Comparison of ENCODE assay signal across 12 mouse cellular contexts in the genomic region with DNA sequence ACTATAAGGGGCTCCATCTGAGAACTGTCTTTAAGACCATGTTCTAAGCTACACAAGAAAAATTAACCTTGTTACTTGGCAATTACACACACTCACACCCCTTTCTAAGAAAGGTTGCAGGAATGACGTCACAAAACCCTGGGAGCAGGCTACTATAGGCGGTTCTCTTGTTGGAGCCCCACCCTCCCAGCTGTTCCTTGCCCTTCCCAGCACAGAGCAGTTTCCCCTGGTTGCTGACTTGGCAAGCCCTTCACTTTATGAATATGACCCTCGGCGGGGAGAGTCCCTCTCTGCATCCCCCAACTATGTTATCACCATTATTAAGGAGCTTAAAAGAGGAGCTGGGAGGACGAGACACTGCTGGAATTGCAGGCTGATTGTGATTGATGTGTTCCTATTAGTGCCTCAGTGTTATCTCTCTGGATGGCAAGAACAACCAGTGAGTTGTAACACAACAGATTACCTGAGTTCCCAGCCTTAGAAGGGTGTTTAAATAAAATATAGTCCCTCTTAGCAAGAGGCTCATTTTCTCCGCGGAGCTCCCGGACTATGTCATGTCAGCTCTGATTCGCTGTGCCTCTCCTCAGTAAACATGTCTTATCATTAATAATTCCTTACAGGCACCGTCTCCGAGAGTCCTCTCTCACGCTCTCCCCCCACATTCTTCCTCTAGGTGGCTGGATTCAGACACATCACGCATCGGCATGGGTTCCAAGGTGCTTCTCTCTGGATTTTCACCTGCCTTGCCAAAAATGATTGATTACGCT.
DNase-seq lines count a peak whose midpoint lies in the region; ATAC-seq and TF ChIP-seq lines count a peak whose summit lies in the region.
"Had no signal": no experiment of that assay in that cellular context is flagged by ENCODE, and none has a peak within 500 bp of the region (broad histone marks: within the 10 kb centered on the region; RNA-seq: fewer than 3 reads in every experiment).

No protein-coding gene starts in this region.

- no peak for TF ChIP-seq POLR2A in myocyte (IDR thresholded peaks at IDR 0.05; ENCODE audit: insufficient read length, low read depth)

- no peaks in the 10 kb centered on the region for H3K36me3 ChIP-seq in heart, embryonic 12.5 days
- no peaks in the 10 kb centered on the region for H3K36me3 ChIP-seq in hindbrain, embryonic 15.5 days
- H3K36me3 ChIP-seq in myocyte (ENCODE audit: control insufficient read depth, insufficient read depth), result no peaks in the 10 kb centered on the region

- no peak overlapping the region for H3K9ac ChIP-seq in heart, embryonic 12.5 days
- no peak overlapping the region for H3K9ac ChIP-seq in hindbrain, embryonic 15.5 days

- no peak overlapping the region for H3K27ac ChIP-seq in heart, embryonic 12.5 days (ENCODE audit: poor library complexity, severe bottlenecking)
- H3K27ac ChIP-seq in hindbrain, embryonic 15.5 days (replicated peaks), result peak overlapping the region; percentile 7; the same call in 1 of the 2 replicates

- no peak for ATAC-seq in heart, embryonic 12.5 days (ENCODE audit: insufficient number of reproducible peaks, low FRiP score)
- ATAC-seq in hindbrain, embryonic 15.5 days (ENCODE audit: low FRiP score, low read depth), result peak; percentile 68
- no peak for ATAC-seq in CD4-positive, CD25-positive, alpha-beta regulatory T cell, adult 4 months

- H3K9me3 ChIP-seq in heart, embryonic 12.5 days (replicated peaks), result no peaks in the 10 kb centered on the region
- H3K9me3 ChIP-seq in hindbrain, embryonic 15.5 days, result no peaks in the 10 kb centered on the region

- no peak overlapping the region for H3ac ChIP-seq in myocyte (ENCODE audit: control insufficient read depth, insufficient read length)

- H3K4me2 ChIP-seq in heart, embryonic 12.5 days, result 0 out of 2 replicates have a peak overlapping the region, but pooled peaks have one; percentile 15
- peak overlapping the region; percentile 23 for H3K4me2 ChIP-seq in hindbrain, embryonic 15.5 days
- peak overlapping the region; percentile 12 for H3K4me2 ChIP-seq in myocyte (ENCODE audit: low read depth)

- no peak overlapping the region for H3K4me3 ChIP-seq in heart, embryonic 12.5 days
- H3K4me3 ChIP-seq in hindbrain, embryonic 15.5 days, result no peak overlapping the region
- H3K4me3 ChIP-seq in myocyte, result no peak overlapping the region

- no peaks in the 10 kb centered on the region for H3K27me3 ChIP-seq in heart, embryonic 12.5 days (replicated peaks)
- H3K27me3 ChIP-seq in hindbrain, embryonic 15.5 days, result no peaks in the 10 kb centered on the region
- H3K27me3 ChIP-seq in myocyte (ENCODE audit: control insufficient read depth, insufficient read depth, insufficient read length), result no peaks in the 10 kb centered on the region

- H3K79me2 ChIP-seq in myocyte (ENCODE audit: control insufficient read depth, insufficient read depth), result no peaks in the 10 kb centered on the region

- 45% methylated on average over 15 of the region's 15 CpGs for WGBS in heart, embryonic 12.5 days
- WGBS in hindbrain, embryonic 15.5 days, result 52% methylated on average over 15 of the region's 15 CpGs

- DNase-seq in heart, adult 8-10 months (ENCODE audit: low spot score), result no peak
- DNase-seq in NIH3T3 (ENCODE audit: low read depth), result peak; percentile 28
- DNase-seq in frontal cortex, postnatal 10 days (ENCODE audit: low spot score in 2 of 2), result no peak
- DNase-seq in spleen, postnatal 4 days (ENCODE audit: low spot score in 2 of 2), result no peak
- DNase-seq: adrenal gland, postnatal 25 days; cerebellum, adult 8-10 months; left cerebral cortex, postnatal 4 days; lung, postnatal 4 days had no signal

- H3K4me1 ChIP-seq in heart, embryonic 12.5 days (replicated peaks), result no peaks in the 10 kb centered on the region
- peaks cover 10% of the 10 kb centered on the region; the same call in 1 of the 2 replicates for H3K4me1 ChIP-seq in hindbrain, embryonic 15.5 days (replicated peaks)

TF ChIP-seq in myocyte, 11 proteins besides CTCF, POLR2A, EP300 and RAD21:
- TF ChIP-seq E2F4 (IDR thresholded peaks at IDR 0.05; ENCODE audit: insufficient read depth), result no peak
- no peak for TF ChIP-seq MAX (IDR thresholded peaks at IDR 0.05; ENCODE audit: low read depth)
- TF ChIP-seq MYOG (IDR thresholded peaks at IDR 0.05; ENCODE audit: control insufficient read depth in 1 of 3, insufficient read depth in 1 of 3, insufficient read length in 2 of 3, low read depth in 2 of 3), result peak in 1 of 3 experiments; percentile 31
- TF ChIP-seq USF1 (IDR thresholded peaks at IDR 0.05; ENCODE audit: low read depth), result no peak
- no peak for TF ChIP-seq TCF12 (IDR thresholded peaks at IDR 0.05; ENCODE audit: insufficient read depth, poor library complexity, severe bottlenecking)
- no peak for TF ChIP-seq REST (IDR thresholded peaks at IDR 0.05; ENCODE audit: insufficient read depth, insufficient read length)
- TF ChIP-seq SRF (IDR thresholded peaks at IDR 0.05; ENCODE audit: control insufficient read depth, insufficient read length, low read depth), result no peak
- TF ChIP-seq TCF3 (IDR thresholded peaks at IDR 0.05; ENCODE audit: insufficient read length, low read depth), result no peak
- TF ChIP-seq CEBPB (IDR thresholded peaks at IDR 0.05; ENCODE audit: insufficient read depth, poor library complexity, severe bottlenecking), result no peak
- TF ChIP-seq MYOD1 (IDR thresholded peaks at IDR 0.05; ENCODE audit: control insufficient read depth in 1 of 3, insufficient read length in 2 of 3, low read depth in 2 of 3), result peak in 1 of 3 experiments; percentile 49
- no peak for TF ChIP-seq POLR2AphosphoS2 (IDR thresholded peaks at IDR 0.05; ENCODE audit: insufficient read length, low read depth)
